Mouse (Mus musculus): Measurements from ENCODE around the gene E030018B13Rik.

DNA sequence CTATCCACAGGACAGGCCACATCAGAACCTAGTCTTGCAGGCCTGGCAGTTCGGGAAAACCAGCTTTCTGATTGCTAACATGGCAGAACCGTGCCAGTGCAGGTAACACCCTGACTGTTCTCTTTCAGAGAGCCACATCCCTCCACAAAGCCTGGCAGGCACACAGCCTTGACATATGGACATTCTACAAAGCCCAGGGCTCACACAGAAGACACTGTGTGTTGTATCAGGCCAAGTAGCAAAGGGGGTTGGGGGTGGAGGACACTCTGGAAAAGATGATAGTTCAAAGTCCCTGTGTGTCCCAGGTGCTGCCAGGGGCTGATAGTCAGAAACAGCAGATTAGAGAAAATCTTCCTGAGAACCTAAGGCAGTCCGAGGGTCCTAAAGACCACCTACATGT is 9.8 kb downstream of the E030018B13Rik start:
- TF ChIP-seq POLR2A (IDR thresholded peaks at IDR 0.05; ENCODE audit: insufficient read depth, low read length): no peak
- TF ChIP-seq CTCF (IDR thresholded peaks at IDR 0.05; ENCODE audit: low read depth, low read length): no peak
- TF ChIP-seq EP300 (IDR thresholded peaks at IDR 0.05; ENCODE audit: insufficient read depth, low read depth, low read length): no peak

Data from ES-Bruce4 (cell line).